ENCODE assay signal across 16 mouse cellular contexts in the genomic region with DNA sequence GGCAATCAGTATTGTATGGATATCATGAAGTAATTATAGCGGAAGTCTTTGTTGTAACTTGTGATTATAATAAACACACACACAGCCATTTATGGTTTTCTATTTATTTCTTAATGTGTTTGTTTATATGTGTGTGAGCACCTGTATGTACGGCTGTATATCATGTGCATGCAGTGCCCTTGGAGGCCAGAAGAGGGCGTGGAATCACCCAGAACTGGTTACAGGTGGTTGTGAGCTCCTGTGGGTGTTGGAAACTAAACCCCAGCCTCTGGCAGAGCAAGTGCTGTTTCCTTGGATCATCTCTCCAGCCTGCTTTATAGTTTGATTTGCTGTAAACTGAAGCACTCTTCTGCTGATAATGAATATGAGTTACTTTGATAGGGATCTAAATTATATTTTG. TPM values are rescaled to one million over a fixed set of nuclear protein-coding genes. Genes with fewer than 3 reads are reported as not detected.
A peak's percentile ranks its signal among the peaks of the same experiment; 100 is the strongest.
DNase-seq lines count a peak whose midpoint lies in the region; TF ChIP-seq lines count a peak whose summit lies in the region.
"Had no signal": no experiment of that assay in that cellular context is flagged by ENCODE, and none has a peak within 500 bp of the region (broad histone marks: within the 10 kb centered on the region; RNA-seq: fewer than 3 reads in every experiment).

No protein-coding gene starts in this region.

- 65% methylated on average over 3 of the region's 3 CpGs for WGBS in cerebellum, adult 2 months

- TF ChIP-seq CTCF in cerebellum, adult 2 months (IDR thresholded peaks at IDR 0.05; ENCODE audit: borderline replicate concordance, insufficient read depth, low read depth, low read length), result 0 out of 2 replicates have a peak, but pooled peaks have one; percentile 4
- TF ChIP-seq CTCF in layer of hippocampus, adult 2 months (conservative IDR thresholded peaks at IDR 0.05), result peak; percentile 68

- no peak overlapping the region for H3K27ac ChIP-seq in cerebellum, adult 2 months (ENCODE audit: insufficient read depth, low read length)
- H3K27ac ChIP-seq in layer of hippocampus, adult 2 months, result no peak overlapping the region
- H3K27ac ChIP-seq: forebrain, embryonic 10.5 days; intestine, embryonic 15.5 days; limb, embryonic 13.5 days had no signal

- no peak for TF ChIP-seq POLR2A in cerebellum, adult 2 months (IDR thresholded peaks at IDR 0.05; ENCODE audit: borderline replicate concordance, insufficient read depth, low read length)

- no peak for DNase-seq in cerebellum, adult 2 months
- no peak for DNase-seq in cerebellum, adult 9-11 months
- DNase-seq in layer of hippocampus, adult 2 months (ENCODE audit: low spot score in 2 of 2), result no peak
- no peak for DNase-seq in layer of hippocampus, adult 18-20 months (ENCODE audit: low spot score in 2 of 2)
- peak; percentile 16 for DNase-seq in thymus, postnatal 14 days
- DNase-seq in thymus, postnatal 10 days (ENCODE audit: low spot score in 2 of 2), result no peak
- DNase-seq in splenic B cell, adult 2 months (ENCODE audit: low read depth, low spot score), result peak; percentile 19
- DNase-seq in ovary, postnatal 36 days (ENCODE audit: low spot score), result no peak
- DNase-seq: gastrocnemius, postnatal 10 days; retina, postnatal 1 day had no signal

- H3K4me3 ChIP-seq in cerebellum, adult 2 months (replicated peaks; ENCODE audit: insufficient read depth, low read depth, low read length), result no peak overlapping the region
- no peak overlapping the region for H3K4me3 ChIP-seq in layer of hippocampus, adult 2 months
- H3K4me3 ChIP-seq: forebrain, embryonic 10.5 days; intestine, embryonic 15.5 days; limb, embryonic 13.5 days; megakaryocyte, embryonic 14.5 days had no signal

- H3K36me3 ChIP-seq in splenic B cell, adult 2 months (ENCODE audit: control insufficient read depth, insufficient read depth, low read length, poor library complexity, severe bottlenecking), result no peaks in the 10 kb centered on the region

- H3K27me3 ChIP-seq in cerebellum, adult 2 months (ENCODE audit: control insufficient read depth, insufficient read depth, low read length), result no peaks in the 10 kb centered on the region
- H3K27me3 ChIP-seq in splenic B cell, adult 2 months (ENCODE audit: control insufficient read depth, insufficient read depth, low read length, poor library complexity, severe bottlenecking), result no peaks in the 10 kb centered on the region
- H3K27me3 ChIP-seq: intestine, embryonic 15.5 days; limb, embryonic 13.5 days had no signal

- H3K4me1 ChIP-seq in cerebellum, adult 2 months (ENCODE audit: control insufficient read depth, insufficient read depth, low read length), result no peaks in the 10 kb centered on the region
- H3K4me1 ChIP-seq: forebrain, embryonic 10.5 days; intestine, embryonic 15.5 days; limb, embryonic 13.5 days; megakaryocyte, embryonic 14.5 days had no signal

RNA-seq across cellular contexts. Expression of a gene that starts 15.2 kb away (rescaled TPM):
- polyA plus RNA-seq in cerebellum, adult 2 months (2012; rRNA removed), result 1.7 and 2.1 TPM in 2 replicates
- 1 to 10 TPM; 2.5 to 3.8 TPM for total RNA-seq in layer of hippocampus, adult 2 months (2021)
- 1 to 10 TPM; 3.2 to 3.7 TPM for total RNA-seq in layer of hippocampus, adult 18-20 months (2021)

RNA-seq across cellular contexts. Expression of a gene that starts 15.2 kb away (rescaled TPM):
- 0.07 TPM in 1 of 2 replicates, not detected in the other for polyA plus RNA-seq in cerebellum, adult 2 months (2012; rRNA removed)
- not detected for total RNA-seq in layer of hippocampus, adult 2 months (2021)
- total RNA-seq in layer of hippocampus, adult 18-20 months (2021), result under 1 TPM in 1 of 2 experiments, not detected in 1; 0.52 TPM
- total RNA-seq: gastrocnemius, postnatal 10 days; layer of hippocampus, postnatal 14 days had no signal
- polyA plus RNA-seq: forebrain, embryonic 10.5 days; heart, embryonic 16.5 days; intestine, embryonic 15.5 days; limb, embryonic 13.5 days had no signal

RNA-seq across cellular contexts. Expression of a gene that starts 18.0 kb away (rescaled TPM):
- polyA plus RNA-seq in cerebellum, adult 2 months (2012; rRNA removed), result 9.8 and 10.0 TPM in 2 replicates
- total RNA-seq in layer of hippocampus, adult 2 months (2021), result 10 to 100 TPM; 30.9 to 32.9 TPM
- total RNA-seq in layer of hippocampus, adult 18-20 months (2021), result 10 to 100 TPM; 31.6 to 32.5 TPM

RNA-seq across cellular contexts. Expression of a gene that starts 41.8 kb away (rescaled TPM):
- polyA plus RNA-seq in cerebellum, adult 2 months (2012; rRNA removed), result 14.6 and 19.0 TPM in 2 replicates
- 10 to 100 TPM in 1 of 2 experiments, 1 to 10 TPM in 1; 9.3 to 11.0 TPM for total RNA-seq in layer of hippocampus, adult 2 months (2021)
- total RNA-seq in layer of hippocampus, adult 18-20 months (2021), result 10 to 100 TPM; 12.4 to 12.6 TPM

RNA-seq across cellular contexts. Expression of a gene that starts 41.8 kb away (rescaled TPM):
- polyA plus RNA-seq in cerebellum, adult 2 months (2012; rRNA removed), result 76.8 and 77.2 TPM in 2 replicates
- 100 to 1,000 TPM; 149 to 152 TPM for total RNA-seq in layer of hippocampus, adult 2 months (2021)
- 100 to 1,000 TPM; 149 to 152 TPM for total RNA-seq in layer of hippocampus, adult 18-20 months (2021)

Comparison
In these comparisons a context has a peak if more than half of its experiments do, and no peak if none do; other contexts are left out.
1. DNase-seq: peak in thymus, postnatal 14 days (single experiment) and splenic B cell, adult 2 months (single experiment); none in cerebellum, adult 2 months (0 of 2), cerebellum, adult 9-11 months (single experiment), layer of hippocampus, adult 2 months (0 of 2), layer of hippocampus, adult 18-20 months (0 of 2), thymus, postnatal 10 days (0 of 2) and ovary, postnatal 36 days (single experiment).